Mouse (Mus musculus): Measurements from ENCODE around the gene Mtm1. TPM values are rescaled to one million over a fixed set of nuclear protein-coding genes. Genes with fewer than 3 reads are reported as not detected.
A peak's percentile ranks its signal among the peaks of the same experiment; 100 is the strongest.

The Mtm1 gene
- polyA plus RNA-seq, 1 experiment from 2014 or later, result 5.4 TPM

DNA sequence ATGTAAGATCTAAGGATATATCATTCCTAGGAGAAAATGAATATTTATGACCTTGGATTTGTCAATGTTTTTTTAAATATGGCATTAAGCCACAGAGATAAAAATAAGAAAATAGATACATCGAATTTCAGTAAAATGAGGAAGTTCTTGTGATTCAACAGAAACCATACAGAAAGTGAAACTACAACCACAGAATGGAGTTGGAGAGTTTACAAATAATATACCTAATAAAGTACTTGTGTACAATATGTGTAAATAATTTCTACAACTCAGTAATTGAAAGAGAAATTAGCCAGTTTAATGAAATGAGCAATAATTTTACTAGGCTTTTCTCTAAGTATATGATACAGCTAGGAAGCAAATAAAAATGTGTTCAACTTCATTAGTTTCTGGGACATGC lies 4.0 kb upstream of the Mtm1 start:
- ATAC-seq (replicated peaks; ENCODE audit: low FRiP score, low read depth), result no peak

DNA sequence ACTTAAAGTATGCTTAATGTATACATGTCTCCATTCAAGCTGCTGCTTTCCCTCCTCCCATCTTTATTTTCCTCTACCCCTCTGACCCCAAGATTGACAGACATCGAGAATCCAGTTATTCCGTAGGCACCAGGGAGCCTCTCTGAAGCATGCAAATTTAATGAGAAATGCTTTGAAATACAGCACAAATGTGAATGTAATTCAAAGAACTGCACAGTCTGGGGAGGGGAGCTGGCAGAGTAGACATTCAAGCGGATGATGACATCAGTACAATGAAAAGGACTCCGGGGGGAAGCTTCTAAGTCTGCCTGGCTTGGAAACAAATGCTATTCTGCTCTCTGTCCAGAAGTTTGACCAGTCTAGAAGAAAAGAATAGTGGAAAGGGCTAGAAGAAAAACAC lies 2.3 kb downstream of the Mtm1 start:
- no peak overlapping the region for H3K9ac ChIP-seq (ENCODE audit: low read depth, low read length)
- H3K27me3 ChIP-seq (ENCODE audit: insufficient read depth, low read length), result no peaks in the 10 kb centered on the region
- no peak for ATAC-seq (replicated peaks; ENCODE audit: low FRiP score, low read depth)
- H3K36me3 ChIP-seq (ENCODE audit: insufficient read depth, low read length), result no peaks in the 10 kb centered on the region
- 82% methylated on average over 4 of the region's 4 CpGs for WGBS
- H3K4me3 ChIP-seq (replicated peaks; ENCODE audit: low read depth, low read length), result no peak overlapping the region
- H3K4me2 ChIP-seq (ENCODE audit: low read length), result no peak overlapping the region
- TF ChIP-seq CTCF (IDR thresholded peaks at IDR 0.05; ENCODE audit: low read depth), result no peak
- H3K9me3 ChIP-seq (replicated peaks; ENCODE audit: low read length), result no peaks in the 10 kb centered on the region
- no peak overlapping the region for H3K27ac ChIP-seq
- DNase-seq (ENCODE audit: low spot score), result no peak
- H3K4me1 ChIP-seq (replicated peaks; ENCODE audit: insufficient read depth, low read length), result no peaks in the 10 kb centered on the region

More for the DNA sequence above, 4.0 kb upstream of the Mtm1 start:
- no peak overlapping the region for H3K27ac ChIP-seq
- no peak for DNase-seq (ENCODE audit: low spot score)
- 67% methylated on average over 1 of the region's 1 CpGs for WGBS
- H3K4me3 ChIP-seq (replicated peaks; ENCODE audit: low read depth, low read length), result no peak overlapping the region
- no peaks in the 10 kb centered on the region for H3K27me3 ChIP-seq (ENCODE audit: insufficient read depth, low read length)
- H3K36me3 ChIP-seq (ENCODE audit: insufficient read depth, low read length), result no peaks in the 10 kb centered on the region
- no peak overlapping the region for H3K9ac ChIP-seq (ENCODE audit: low read depth, low read length)
- no peaks in the 10 kb centered on the region for H3K4me1 ChIP-seq (replicated peaks; ENCODE audit: insufficient read depth, low read length)
- H3K9me3 ChIP-seq (replicated peaks; ENCODE audit: low read length), result no peaks in the 10 kb centered on the region
- TF ChIP-seq CTCF (IDR thresholded peaks at IDR 0.05; ENCODE audit: low read depth), result no peak
- no peak overlapping the region for H3K4me2 ChIP-seq (ENCODE audit: low read length)

GRCm38 (mm10) chrX:71214441-71215112 lies 4.0 kb downstream of the Mtm1 start:
- peak; percentile 99 for ATAC-seq (replicated peaks; ENCODE audit: low FRiP score, low read depth)
- H3K4me2 ChIP-seq (ENCODE audit: low read length), result peak overlapping the region; percentile 59
- H3K9ac ChIP-seq (ENCODE audit: low read depth, low read length), result peak overlapping the region; percentile 53
- no peaks in the 10 kb centered on the region for H3K9me3 ChIP-seq (replicated peaks; ENCODE audit: low read length)
- no peaks in the 10 kb centered on the region for H3K27me3 ChIP-seq (ENCODE audit: insufficient read depth, low read length)
- no peaks in the 10 kb centered on the region for H3K4me1 ChIP-seq (replicated peaks; ENCODE audit: insufficient read depth, low read length)
- H3K36me3 ChIP-seq (ENCODE audit: insufficient read depth, low read length), result no peaks in the 10 kb centered on the region
- WGBS, result 29% methylated on average over 19 of the region's 20 CpGs
- DNase-seq (ENCODE audit: low spot score), result peak; percentile 94
- peak overlapping the region; percentile 47 for H3K4me3 ChIP-seq (replicated peaks; ENCODE audit: low read depth, low read length)
- no peak for TF ChIP-seq CTCF (IDR thresholded peaks at IDR 0.05; ENCODE audit: low read depth)
- H3K27ac ChIP-seq, result no peak overlapping the region

GRCm38 (mm10) chrX:71215113-71215708 lies 4.6 kb downstream of the Mtm1 start:
- no peaks in the 10 kb centered on the region for H3K4me1 ChIP-seq (replicated peaks; ENCODE audit: insufficient read depth, low read length)
- H3K9ac ChIP-seq (ENCODE audit: low read depth, low read length), result peak overlapping the region; percentile 53
- peak; percentile 2 for DNase-seq (ENCODE audit: low spot score)
- H3K4me3 ChIP-seq (replicated peaks; ENCODE audit: low read depth, low read length), result peak overlapping the region; percentile 47
- no peak overlapping the region for H3K27ac ChIP-seq
- 30% methylated on average over 24 of the region's 27 CpGs for WGBS
- ATAC-seq (replicated peaks; ENCODE audit: low FRiP score, low read depth), result peak; percentile 78
- H3K27me3 ChIP-seq (ENCODE audit: insufficient read depth, low read length), result no peaks in the 10 kb centered on the region
- H3K9me3 ChIP-seq (replicated peaks; ENCODE audit: low read length), result no peaks in the 10 kb centered on the region
- H3K36me3 ChIP-seq (ENCODE audit: insufficient read depth, low read length), result no peaks in the 10 kb centered on the region
- 0 out of 2 replicates have a peak, but pooled peaks have one; percentile 1 for TF ChIP-seq CTCF (IDR thresholded peaks at IDR 0.05; ENCODE audit: low read depth)
- peak overlapping the region; percentile 59 for H3K4me2 ChIP-seq (ENCODE audit: low read length)

GRCm38 (mm10) chrX:71216879-71217278 lies 6.3 kb downstream of the Mtm1 start:
- no peaks in the 10 kb centered on the region for H3K36me3 ChIP-seq (ENCODE audit: insufficient read depth, low read length)
- no peaks in the 10 kb centered on the region for H3K27me3 ChIP-seq (ENCODE audit: insufficient read depth, low read length)
- ATAC-seq (replicated peaks; ENCODE audit: low FRiP score, low read depth), result no peak
- no peak overlapping the region for H3K4me3 ChIP-seq (replicated peaks; ENCODE audit: low read depth, low read length)
- no peak for DNase-seq (ENCODE audit: low spot score)
- H3K4me2 ChIP-seq (ENCODE audit: low read length), result no peak overlapping the region
- WGBS, result 80% methylated on average over 2 of the region's 2 CpGs
- TF ChIP-seq CTCF (IDR thresholded peaks at IDR 0.05; ENCODE audit: low read depth), result no peak
- H3K4me1 ChIP-seq (replicated peaks; ENCODE audit: insufficient read depth, low read length), result no peaks in the 10 kb centered on the region
- no peak overlapping the region for H3K9ac ChIP-seq (ENCODE audit: low read depth, low read length)
- no peak overlapping the region for H3K27ac ChIP-seq
- H3K9me3 ChIP-seq (replicated peaks; ENCODE audit: low read length), result no peaks in the 10 kb centered on the region

DNA sequence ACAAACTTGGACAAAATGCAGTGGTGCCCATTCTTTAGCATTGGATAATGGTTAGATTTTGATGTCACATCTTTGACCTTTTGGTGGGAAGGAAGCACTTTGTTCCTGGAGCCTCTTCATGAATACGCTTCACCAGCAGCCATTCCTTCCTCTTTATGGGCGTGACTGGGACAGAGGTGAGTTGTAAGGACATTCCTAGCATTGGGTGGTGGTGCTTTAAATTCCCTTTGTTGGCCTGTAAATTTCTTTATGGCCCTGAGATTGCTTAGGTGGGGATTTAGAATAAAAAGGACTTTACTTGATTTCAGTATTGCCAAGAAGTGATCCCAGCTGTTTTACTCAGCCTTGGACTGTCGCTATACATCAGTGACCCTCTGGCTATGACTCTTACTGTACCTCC lies 8.3 kb downstream of the Mtm1 start:
- no peak for ATAC-seq (replicated peaks; ENCODE audit: low FRiP score, low read depth)
- 65% methylated on average over 3 of the region's 3 CpGs for WGBS

More for the DNA sequence above, 8.3 kb downstream of the Mtm1 start:
- no peak overlapping the region for H3K27ac ChIP-seq
- H3K4me1 ChIP-seq (replicated peaks; ENCODE audit: insufficient read depth, low read length), result no peaks in the 10 kb centered on the region
- no peak for TF ChIP-seq CTCF (IDR thresholded peaks at IDR 0.05; ENCODE audit: low read depth)
- no peaks in the 10 kb centered on the region for H3K27me3 ChIP-seq (ENCODE audit: insufficient read depth, low read length)
- H3K9me3 ChIP-seq (replicated peaks; ENCODE audit: low read length), result no peaks in the 10 kb centered on the region
- no peak overlapping the region for H3K4me2 ChIP-seq (ENCODE audit: low read length)
- H3K9ac ChIP-seq (ENCODE audit: low read depth, low read length), result no peak overlapping the region
- DNase-seq (ENCODE audit: low spot score), result no peak
- H3K36me3 ChIP-seq (ENCODE audit: insufficient read depth, low read length), result no peaks in the 10 kb centered on the region
- no peak overlapping the region for H3K4me3 ChIP-seq (replicated peaks; ENCODE audit: low read depth, low read length)
